Mouse (Mus musculus): ENCODE results near the gene Eva1a. TPM values are rescaled to one million over a fixed set of nuclear protein-coding genes. Genes with fewer than 3 reads are reported as not detected.

The Eva1a gene
- total RNA-seq, 2 experiments from 2014 or later: 0.71 to 0.95 TPM

DNA sequence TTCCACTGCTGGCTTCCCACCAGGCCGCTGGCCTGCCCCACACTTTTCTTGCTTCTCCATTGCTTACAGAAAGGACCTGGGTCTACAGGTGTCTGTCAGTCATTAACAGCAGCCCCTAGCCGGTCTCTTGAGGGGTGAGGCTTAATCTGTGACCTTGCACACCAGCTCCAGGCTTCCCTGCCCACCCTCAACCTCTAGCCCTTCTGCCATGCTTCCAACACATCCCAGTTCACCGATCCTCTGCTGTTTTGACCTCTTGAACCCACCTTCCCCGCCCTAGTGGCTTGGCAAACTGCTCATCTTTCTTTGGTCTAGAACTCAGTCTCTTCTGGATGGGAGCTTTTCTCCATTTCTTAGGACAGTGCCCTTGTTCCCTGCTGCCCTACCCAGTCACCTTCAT, 2.8 kb downstream of the Eva1a start:
- Histone ChIP-seq H3K4me3 (no peak overlapping the region; the same call in 1 of the 2 replicates), H3K27ac (no peak overlapping the region)
- DNase-seq: no peak
- intact Hi-C loops (cut with DNase I): loop anchor here (5.0 kb wide), 2 partner anchors 54 to 56 kb away; no protein-coding TSS in a partner anchor
- TF ChIP-seq CTCF (IDR thresholded peaks at IDR 0.05): no peak

DNA sequence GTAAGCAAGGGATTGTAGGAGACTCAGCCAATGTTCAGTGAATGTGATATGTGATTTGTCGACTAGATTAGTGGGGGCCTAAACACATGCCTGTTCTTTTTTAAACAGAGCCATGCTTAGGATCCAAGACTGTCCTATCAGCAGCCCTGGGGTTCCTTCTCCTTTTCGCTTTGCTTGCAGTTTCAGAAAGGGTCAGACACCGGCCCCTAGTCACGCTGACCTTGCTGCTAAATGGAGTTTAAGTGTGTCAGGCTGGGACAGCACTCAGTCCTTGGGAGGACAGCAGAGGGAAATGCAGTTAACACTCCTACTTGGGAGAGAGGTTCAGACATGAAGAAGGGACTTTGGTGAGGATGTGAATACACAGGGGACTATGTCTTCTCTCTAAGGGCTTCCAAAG, 3.7 kb downstream of the Eva1a start:
- no peak for DNase-seq
- H3K27ac ChIP-seq: no peak overlapping the region
- intact Hi-C loops (cut with DNase I): loop anchor here (5.0 kb wide), 2 partner anchors 53 to 57 kb away; no protein-coding TSS in a partner anchor
- no peak for TF ChIP-seq CTCF (IDR thresholded peaks at IDR 0.05)
- H3K4me3 ChIP-seq: no peak overlapping the region

DNA sequence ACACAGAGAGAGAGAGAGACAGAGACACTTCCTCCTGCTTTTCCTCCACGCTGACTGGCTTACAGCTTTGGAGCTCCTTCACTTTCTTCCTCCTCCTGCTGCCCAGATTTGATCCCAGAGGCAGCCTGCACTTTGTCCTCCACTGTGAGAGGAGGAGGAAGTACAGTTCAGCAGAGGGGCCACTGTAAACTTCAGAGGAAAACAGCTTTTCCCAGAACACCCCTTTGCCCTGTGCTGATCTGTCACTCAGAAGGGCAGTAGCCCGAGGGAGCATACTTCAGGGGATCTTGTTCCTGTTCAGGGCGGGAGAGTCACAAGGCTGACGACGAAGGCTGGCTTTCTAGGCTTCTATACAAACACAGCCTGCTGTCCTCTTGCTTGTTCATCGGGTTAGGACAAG, 7.1 kb downstream of the Eva1a start:
- no peak overlapping the region for H3K4me3 ChIP-seq
- intact Hi-C loops (cut with DNase I): no loop called here
- TF ChIP-seq CTCF (IDR thresholded peaks at IDR 0.05): no peak
- H3K27ac ChIP-seq: no peak overlapping the region
- DNase-seq: no peak

DNA sequence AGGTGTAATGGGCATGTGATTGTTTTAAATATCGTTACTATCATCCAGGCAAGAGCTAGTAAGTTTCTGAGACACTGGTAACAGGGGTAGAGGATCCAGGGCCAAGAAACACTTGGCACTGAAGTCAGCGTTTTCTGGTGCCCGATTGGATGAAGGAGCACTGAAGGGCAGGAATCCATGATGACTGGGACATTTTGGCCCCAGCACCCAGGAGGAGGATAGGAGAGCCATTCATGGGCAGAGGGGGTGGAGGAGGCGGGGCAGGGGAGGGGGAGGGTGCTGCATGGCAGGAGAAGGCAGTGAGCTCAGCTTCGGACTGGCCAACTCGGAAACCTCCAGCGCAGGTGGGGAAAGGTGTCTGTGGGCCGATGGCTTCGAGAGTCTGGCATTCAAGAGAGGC, 9.4 kb downstream of the Eva1a start:
- Histone ChIP-seq H3K4me3 (no peak overlapping the region), H3K27ac (no peak overlapping the region)
- TF ChIP-seq CTCF (IDR thresholded peaks at IDR 0.05): no peak
- intact Hi-C loops (cut with DNase I): no loop called here
- no peak for DNase-seq

DNA sequence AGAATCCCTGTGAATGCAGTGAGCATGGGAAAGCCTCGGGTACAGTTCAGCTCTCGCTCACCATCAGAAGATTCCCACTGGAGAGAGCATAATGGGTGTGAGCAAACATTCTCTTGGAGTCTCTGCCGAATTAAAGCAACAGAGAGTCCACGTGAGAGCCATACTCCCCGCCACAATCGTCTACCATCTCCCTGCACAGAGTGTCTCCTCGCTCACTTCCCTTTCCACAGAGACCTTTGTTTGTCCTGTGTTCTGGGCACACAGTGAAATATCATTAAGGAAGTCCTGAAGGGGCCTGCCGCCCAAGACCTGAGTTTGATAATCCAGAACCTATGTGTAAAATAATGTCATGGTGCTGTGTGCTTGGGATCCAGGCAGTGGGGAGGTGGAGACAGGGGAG, 10.7 kb downstream of the Eva1a start:
- H3K4me3 ChIP-seq: no peak overlapping the region; the same call in 1 of the 2 replicates
- intact Hi-C loops (cut with DNase I): no loop called here
- H3K27ac ChIP-seq: peak overlapping the region; percentile 46
- no peak for DNase-seq
- TF ChIP-seq CTCF (IDR thresholded peaks at IDR 0.05): no peak

DNA sequence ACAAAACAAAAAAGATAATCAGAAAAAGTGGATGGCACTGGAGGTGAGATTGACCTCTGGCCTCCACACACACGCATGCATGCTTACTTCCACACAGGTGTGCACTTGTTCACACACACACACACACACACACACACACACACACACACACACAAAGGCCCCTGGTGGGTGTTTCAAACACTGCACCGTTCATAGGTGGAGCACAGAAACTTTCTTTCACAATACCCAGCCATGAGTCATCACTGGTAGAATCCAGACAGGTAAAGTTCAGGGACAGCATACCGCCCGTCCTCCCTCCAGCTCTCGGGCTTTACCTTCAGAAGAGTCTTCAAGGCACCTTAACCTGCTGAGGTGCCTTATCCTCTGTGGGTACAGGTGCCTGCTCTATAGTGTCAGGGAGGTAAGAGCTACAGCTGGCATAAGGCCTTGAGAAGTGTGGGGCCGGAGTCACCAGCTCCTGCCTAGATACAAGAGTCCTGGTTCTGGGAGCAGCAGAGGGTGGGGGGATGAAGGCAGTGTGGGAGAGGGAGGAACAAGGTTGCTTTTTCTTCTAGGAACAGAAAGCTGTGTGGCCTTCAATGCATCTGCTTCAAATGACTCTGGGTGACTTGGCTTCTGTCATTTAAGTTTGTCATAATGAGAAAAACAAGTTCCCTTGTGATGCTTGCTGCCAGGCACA, 11.3 kb downstream of the Eva1a start:
- DNase-seq: no peak
- TF ChIP-seq CTCF (IDR thresholded peaks at IDR 0.05): no peak
- Histone ChIP-seq H3K4me3 (no peak overlapping the region), H3K27ac (peak overlapping the region; percentile 61)
- intact Hi-C loops (cut with DNase I): no loop called here

DNA sequence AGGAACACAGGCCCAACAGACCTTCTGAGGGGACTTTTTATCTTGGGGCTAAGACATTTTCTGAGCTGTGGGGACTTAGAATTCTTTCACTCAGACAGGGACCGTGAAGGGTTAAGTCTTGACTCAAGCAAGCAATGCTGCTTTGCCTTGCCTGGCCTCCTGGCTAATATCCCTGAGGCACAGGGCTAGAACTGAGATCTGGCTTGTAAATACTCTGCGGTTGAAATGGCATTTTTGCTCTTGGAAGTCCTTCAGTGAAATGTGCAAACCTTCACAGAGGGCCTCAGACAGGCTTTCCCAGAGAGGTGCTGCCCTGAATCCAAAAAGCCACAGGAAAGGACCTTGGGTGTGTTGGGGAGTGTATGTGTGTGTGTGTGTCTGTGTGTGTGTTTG, 11.9 kb downstream of the Eva1a start:
- Histone ChIP-seq H3K27ac (peak overlapping the region; percentile 61; the same call in 1 of the 2 replicates), H3K4me3 (no peak overlapping the region)
- no peak for TF ChIP-seq CTCF (IDR thresholded peaks at IDR 0.05)
- no peak for DNase-seq
- intact Hi-C loops (cut with DNase I): no loop called here

DNA sequence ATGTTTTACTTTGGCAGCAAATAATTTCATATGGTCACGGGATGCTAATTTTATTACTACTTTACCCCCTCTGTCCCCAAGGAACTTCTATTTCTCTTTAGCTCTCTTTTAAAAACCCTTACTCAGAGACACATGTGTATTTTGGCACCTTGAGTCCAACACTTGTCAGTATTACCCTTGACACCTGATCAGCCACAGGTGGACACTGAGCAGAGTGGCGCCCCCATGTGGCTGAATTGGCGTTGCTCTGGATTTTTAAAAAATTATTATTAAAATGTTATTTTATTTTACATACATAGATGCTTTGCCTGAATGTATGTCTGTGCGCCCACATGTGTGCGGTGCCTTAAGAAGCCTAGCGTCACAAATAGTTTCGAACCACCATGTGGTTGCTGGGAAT, 14.0 kb downstream of the Eva1a start:
- no peak overlapping the region for H3K4me3 ChIP-seq
- peak; percentile 45 for TF ChIP-seq CTCF (IDR thresholded peaks at IDR 0.05)
- no peak for DNase-seq
- intact Hi-C loops (cut with DNase I): no loop called here
- no peak overlapping the region for H3K27ac ChIP-seq

DNA sequence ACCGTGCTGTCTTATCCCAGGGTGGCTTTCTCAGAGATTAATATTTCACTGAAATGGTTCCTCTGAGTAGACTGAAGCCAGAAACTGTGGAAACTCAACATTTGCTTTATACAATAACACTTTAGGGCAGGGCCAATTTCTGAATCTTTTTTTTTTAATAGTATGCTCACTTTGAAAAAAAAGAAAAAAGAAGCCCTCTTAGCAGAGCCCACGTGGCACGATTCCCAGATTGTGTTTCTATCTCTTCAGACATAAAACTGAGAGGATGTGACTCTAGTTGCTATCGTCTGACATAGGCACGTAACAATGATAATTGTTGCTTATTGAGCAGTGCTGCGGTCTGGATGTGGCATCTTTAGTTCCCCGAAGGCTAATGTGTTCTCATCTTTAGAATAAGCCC, 19.1 kb downstream of the Eva1a start:
- intact Hi-C loops (cut with DNase I): no loop called here
- no peak for TF ChIP-seq CTCF (IDR thresholded peaks at IDR 0.05)

DNA sequence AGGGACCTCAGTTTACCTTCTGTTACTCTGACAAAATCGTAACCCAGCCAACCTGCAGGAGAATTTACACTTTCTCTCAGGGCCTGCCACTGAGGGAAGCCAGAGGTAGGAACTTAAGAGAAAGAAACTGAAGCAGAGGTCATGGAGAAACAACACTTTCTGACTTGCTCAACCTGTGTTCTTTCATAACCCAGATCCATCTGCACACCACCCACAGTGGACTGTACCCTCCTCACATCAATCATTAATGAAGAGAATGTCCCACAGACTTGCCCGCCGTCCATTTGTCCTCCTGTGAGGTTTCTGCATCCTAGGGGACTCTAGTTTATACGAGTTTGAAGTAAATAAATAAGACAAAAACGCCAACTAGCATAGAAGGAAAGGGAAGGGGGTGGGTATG, 24.4 kb downstream of the Eva1a start:
- no peak for TF ChIP-seq CTCF (IDR thresholded peaks at IDR 0.05)
- intact Hi-C loops (cut with DNase I): no loop called here
- H3K27ac ChIP-seq: no peak overlapping the region
- no peak for DNase-seq
- no peak overlapping the region for H3K4me3 ChIP-seq

More for the DNA sequence above, 19.1 kb downstream of the Eva1a start:
- Histone ChIP-seq H3K4me3 (no peak overlapping the region), H3K27ac (no peak overlapping the region)
- no peak for DNase-seq

DNA sequence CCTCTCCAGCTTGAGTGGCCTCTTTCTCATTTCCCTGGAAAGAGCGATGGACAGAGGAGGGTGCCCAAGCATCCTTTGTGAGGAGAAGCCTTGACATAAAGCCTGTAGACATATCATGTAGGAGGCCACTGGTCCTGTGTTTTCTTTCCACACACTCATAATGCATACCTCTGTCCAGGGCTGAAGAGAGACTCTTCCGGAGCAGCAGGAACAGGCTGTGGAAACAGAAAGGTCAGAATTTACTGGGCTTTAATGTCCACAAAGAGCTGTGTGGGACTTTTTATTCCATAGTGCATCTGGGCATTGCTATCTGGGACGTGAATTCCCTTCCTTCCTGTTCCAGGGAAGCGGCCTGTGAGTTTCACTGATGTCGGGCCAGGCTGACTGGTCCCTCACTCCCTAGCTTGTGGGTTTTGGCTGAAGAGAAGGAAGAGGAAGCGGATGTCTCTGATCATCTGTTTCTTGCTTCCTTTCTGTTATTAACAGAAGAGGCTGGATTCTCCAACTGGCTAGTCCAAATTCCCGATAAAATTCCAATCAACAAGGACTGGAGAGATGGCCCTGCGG, 25.8 kb downstream of the Eva1a start:
- intact Hi-C loops (cut with DNase I): no loop called here
- peak overlapping the region; percentile 24; the same call in 1 of the 2 replicates for H3K27ac ChIP-seq
- no peak for TF ChIP-seq CTCF (IDR thresholded peaks at IDR 0.05)
- no peak overlapping the region for H3K4me3 ChIP-seq
- DNase-seq: no peak

DNA sequence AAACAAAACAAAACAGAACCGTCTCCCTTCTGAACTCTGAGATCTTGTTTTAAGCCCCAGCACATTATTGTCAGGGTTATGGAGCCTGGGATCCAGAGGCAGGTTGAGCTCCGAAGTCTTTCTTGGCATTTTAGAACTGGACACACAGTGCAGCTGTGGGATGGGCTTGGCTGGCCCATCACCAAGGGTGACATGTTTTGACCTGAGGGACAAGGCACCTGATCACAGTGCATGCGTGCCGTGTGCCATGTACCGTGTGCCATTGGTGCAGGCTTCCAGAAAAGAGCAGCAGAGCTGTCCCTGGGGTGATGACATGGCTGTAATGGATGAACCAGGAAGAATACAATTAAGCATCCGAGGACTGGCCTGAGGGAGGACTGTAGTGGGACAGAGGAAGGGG, 29.6 kb downstream of the Eva1a start:
- H3K4me3 ChIP-seq: no peak overlapping the region
- H3K27ac ChIP-seq: no peak overlapping the region
- TF ChIP-seq CTCF (IDR thresholded peaks at IDR 0.05): no peak
- intact Hi-C loops (cut with DNase I): no loop called here
- no peak for DNase-seq

DNA sequence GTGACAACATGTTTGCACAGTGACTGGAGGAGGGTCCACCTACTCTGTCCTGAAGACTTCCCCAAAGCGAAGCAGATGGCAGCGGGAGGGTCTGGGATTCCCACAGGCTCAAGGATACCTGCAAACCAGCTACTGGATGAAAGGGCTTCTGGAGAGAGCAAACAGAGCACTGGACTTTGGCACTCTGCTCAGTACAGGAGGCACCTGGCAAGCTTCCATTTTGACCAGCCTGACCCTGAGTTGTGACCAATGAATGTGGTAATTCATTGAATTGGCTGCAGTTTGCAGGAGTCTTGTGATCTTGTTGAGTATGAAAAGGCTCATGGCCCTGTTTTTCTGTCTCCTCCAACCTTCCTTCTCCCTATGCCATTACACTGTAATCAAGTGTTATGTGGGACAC, 32.2 kb downstream of the Eva1a start:
- intact Hi-C loops (cut with DNase I): no loop called here
- Histone ChIP-seq H3K4me3 (no peak overlapping the region), H3K27ac (no peak overlapping the region)
- no peak for TF ChIP-seq CTCF (IDR thresholded peaks at IDR 0.05)
- DNase-seq: no peak

DNA sequence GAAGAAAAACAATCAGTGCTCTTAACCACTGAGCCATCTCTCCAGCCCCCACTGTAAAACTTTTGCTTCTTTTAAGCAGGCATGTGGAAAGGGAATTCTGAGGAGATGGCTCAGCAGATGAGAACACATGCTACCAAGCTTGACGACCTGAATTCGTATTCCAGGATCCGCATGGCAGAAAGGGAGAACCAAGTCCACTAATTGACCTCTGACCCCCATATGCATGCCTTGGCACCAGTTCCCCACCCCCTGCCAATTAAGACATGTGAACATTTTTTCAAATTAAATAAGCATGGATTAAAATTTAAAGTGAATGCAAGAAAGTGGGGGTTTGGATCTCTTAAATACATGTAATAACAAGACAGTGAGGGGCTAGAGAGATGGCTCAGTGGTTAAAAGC, 32.7 kb downstream of the Eva1a start:
- Histone ChIP-seq H3K27ac (no peak overlapping the region), H3K4me3 (no peak overlapping the region)
- no peak for TF ChIP-seq CTCF (IDR thresholded peaks at IDR 0.05)
- intact Hi-C loops (cut with DNase I): no loop called here
- no peak for DNase-seq

All from gastrocnemius, adult 2 months (tissue).